Mouse (Mus musculus): ENCODE measurements around the gene Gm15155.
"Not testable (repeated sequence)": the region's sequence is repeated elsewhere in the genome, so short reads cannot be mapped to it uniquely, and the experiment has no call there.

Gene Gm15155

DNA sequence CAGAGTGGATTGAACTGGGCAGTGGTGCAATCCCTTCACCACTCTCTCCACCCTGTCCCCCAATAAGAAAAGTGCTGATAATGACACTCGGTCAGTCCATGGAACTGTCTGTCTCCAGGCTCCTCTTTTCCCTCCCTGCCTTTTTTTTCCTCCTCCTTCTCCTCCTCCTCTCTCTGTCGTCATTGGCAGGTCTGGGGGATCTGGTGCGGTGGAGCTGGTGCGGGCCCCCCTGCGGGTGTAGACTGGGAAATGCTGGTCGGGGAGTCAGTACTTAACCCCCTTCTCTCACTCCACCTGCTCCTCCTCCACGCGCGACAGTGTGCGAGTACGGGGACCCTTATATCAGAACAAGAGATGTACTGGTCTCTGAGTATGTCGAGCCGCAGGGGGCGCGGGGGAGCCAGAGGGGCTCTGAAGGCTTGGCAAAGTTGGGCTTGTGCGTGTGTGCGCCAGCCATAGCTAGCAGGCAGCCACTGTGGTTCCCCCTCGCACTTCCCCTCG lies at the start of gene Gm15155:
Gene Gm15155, plus strand, starts transcription at position 401 of the 501 bp plus-strand sequence.
- DNase-seq (ENCODE audit: low spot score in 2 of 2), result no peak

DNA sequence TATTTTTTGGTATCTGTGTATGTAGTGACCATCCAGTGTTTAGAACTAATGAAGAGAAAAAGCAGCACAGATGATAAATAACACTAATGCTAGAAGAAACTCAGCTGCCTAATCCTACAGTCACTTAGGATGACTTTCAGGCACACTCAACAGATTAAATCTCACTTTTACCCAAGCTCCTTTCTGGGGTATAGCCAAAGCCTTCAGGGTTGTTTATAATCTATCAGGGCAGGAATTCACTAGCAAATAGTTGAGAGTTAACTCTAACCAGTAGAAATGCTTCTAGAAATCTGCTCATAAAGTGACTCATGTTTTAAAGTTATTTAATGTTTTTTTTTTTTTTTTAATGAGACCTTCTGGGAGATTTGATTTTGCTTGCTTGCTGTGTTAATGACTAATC lies 44.8 kb upstream of the Gm15155 start:
- DNase-seq (ENCODE audit: low spot score in 2 of 2), result no peak

DNA sequence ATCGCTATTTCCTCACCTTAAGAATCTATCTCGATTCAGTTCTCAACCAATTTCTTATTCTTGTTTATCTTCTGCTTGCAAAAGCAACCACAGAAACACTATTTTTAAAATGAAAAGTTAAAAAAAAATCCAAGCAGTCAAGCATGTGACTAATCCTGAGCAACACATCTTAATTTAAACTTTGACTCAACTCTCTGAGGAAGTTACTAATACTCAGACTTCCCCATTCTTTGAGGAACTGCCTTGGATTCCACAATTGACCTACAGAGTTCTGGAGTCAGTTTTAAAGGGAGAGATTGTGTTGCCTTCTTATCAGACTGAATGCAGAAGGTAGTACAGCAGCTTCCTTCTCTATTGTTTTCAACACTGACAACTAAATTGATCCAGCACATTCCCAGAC lies 40.0 kb upstream of the Gm15155 start:
- DNase-seq (ENCODE audit: low spot score in 2 of 2), result peak in 1 of 2 experiments; percentile 11

DNA sequence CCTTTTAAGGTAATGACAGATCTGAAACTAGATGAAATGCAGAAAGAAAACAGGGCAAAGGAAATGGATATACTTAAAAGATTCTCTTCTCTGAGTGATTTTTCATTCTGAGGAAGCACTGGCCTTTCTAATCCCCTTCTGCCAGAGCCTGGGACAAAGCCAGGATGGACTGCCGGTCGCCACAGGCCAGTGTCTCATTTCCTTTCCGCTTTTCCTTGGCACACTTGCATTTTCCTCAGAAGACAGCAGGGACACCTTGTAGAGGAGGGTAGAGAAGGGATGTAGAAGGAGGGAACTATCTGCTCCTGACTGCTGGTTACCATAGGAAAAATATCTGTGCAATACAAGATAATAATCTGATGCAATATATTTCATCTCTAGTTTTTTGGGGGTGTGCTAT lies 33.1 kb upstream of the Gm15155 start:
- DNase-seq (ENCODE audit: low spot score in 2 of 2), result no peak

DNA sequence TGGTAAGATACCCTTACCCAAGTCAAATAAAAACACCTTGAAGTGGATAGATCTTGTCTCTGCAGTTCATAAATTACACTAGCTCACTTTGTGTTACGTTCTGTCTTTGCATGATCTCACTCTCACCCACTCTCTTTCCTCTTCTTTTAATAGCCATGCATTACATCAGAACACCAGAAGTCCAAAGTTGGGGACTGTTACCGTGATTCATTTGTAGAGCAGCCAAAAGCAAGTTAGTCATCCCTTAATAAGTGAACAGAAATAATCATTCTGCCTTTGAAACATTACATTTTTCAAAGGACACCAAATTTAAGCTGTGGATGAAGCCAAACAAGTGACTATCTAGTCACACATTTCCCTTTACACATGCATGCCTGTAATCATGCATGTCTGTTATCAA lies 32.1 kb upstream of the Gm15155 start:
- DNase-seq (ENCODE audit: low spot score in 2 of 2), result no peak

DNA sequence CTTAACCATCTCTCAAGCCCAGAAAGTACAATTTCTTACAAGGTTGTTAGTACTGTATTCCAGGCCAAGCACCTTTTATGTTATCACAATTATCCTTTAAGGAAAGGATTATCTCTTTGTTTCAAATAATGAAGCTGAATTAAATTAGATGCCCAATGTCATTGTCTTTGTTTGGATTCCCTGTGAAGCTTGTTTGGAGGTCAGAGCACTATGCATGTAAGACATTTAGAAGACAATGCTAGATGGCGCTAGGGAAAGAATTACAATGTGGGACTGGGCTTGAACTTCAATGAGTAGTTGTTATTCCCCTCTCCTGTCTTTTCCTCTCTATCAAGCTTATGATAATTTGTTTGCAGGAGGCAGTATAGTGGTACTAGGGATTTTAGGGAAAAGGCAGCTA lies 29.9 kb upstream of the Gm15155 start:
- no peak for DNase-seq (ENCODE audit: low spot score in 2 of 2)

DNA sequence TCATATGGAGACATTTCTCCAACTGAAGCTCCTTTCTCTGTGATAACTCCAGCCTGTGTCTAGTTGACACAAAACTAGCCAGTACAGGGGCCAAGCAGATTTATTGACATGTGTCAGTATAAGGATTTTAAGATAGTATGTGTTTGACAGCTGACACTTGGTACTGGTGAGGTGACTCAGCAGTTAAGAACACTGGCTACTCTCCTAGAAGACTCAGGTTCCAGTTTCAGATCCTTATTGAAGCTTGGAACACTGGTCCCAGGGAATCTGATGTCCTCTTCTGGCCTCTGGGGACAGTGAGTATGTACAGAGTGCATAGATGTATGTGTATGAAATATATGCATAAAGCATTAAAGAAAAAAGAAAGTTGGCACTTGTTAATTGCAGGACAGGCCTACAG lies 28.2 kb upstream of the Gm15155 start:
- no peak for DNase-seq (ENCODE audit: low spot score in 2 of 2)

DNA sequence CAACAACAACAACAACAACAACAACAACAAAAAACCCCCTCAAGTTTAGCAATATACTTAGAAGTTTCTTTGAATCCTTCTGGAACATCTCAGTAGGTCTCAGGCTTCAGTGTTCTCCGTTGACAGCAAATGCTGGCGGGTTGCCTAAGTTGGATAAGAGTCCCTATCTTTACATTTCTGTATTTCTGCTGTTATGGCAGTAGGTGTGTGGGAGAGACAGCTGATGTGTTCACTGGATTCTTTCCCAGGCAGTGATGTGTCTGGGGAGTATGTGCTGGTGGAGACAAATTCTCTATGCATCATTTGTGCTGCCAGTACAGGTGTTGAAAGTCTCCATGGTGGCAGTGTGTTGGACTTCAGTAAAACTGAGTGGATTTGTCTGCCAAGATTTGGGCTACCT lies 23.3 kb upstream of the Gm15155 start:
- no peak for DNase-seq (ENCODE audit: low spot score in 2 of 2)

DNA sequence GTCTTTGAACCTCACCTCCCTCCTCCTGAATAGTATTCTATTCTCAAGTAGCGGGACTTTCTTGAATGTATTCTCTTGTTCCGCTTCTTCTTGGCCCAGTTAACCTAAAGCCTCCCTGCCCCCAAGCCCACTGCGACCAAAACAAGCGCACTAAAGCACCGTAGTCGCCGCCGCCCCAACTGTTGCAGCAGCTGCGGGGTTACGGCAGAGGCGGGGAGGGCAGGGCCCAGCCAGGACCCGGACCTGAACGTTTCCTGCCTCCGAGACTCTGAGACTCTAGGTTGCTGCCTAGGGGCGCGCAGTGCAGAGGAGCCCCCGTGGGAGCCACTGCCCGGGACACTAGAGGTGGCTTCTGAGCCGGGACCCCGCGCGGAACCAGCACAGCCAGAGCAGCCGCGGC lies 2.0 kb upstream of the Gm15155 start:
- DNase-seq (ENCODE audit: low spot score in 2 of 2), result no peak

DNA sequence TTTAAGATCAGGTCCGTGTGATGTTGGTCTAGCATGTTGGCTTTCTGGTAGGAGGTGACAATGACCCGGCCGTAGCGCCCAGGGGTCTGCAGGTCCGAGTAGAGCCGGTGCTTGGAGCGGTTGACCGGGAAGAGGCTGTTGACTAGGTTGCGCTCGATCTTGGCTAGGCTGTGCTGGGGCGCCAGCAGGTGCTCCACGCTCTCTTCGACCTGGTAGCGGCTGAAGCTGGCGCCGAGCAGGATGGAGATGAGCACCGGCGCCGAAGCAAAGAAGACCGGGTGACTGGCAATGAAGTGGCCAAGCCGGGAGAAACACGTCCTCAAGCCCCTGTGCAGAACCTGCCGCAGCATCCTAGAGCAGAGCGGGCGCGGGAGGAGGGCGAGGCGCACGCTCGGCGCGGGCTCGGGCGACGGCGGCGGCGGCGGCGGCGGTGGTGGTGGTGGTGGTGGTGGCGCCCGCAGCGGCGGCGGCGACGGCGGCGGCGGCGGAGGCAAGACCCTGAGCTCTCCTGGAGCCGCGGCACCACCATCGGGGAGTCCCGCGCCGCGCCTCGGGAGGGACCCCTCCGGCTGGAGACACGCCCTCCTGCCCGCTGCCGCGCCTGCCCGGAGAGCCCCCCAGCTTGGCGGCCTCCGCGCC lies 1.5 kb upstream of the Gm15155 start:
- no peak for DNase-seq (ENCODE audit: low spot score in 2 of 2)

DNA sequence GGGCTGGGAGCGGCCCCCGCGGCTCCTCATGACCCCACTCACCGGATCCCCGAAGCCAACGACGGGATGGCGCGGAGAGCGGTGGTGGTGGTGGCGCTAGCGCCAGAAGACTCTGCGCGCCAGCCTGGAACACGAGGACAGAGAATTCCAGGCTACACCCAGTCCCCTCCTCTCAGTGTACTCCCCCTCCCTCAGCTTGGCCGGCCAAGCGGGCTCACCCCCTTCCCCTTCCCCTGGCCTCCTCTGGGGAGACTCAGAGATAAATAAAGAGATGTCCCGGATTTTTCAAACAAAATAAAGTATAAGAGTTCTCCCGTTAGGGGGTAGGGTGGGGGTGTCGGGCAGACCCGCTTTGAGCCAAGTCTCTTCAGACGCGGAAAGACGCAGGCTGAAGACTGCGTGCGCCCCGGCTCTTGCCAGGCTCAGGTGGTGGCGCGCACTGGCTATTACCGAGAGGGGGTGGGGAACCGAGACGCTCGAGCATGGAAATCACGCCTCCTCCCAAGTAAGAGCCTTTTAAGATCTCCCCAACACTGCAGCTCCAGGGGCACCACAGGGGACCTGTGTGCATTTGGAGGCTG lies 750 bp upstream of the Gm15155 start, which contains the start of gene Ptchd1:
Gene Ptchd1, minus strand, starts transcription at position 114 of the 581 bp plus-strand sequence.
- DNase-seq (ENCODE audit: low spot score in 2 of 2), result no peak

DNA sequence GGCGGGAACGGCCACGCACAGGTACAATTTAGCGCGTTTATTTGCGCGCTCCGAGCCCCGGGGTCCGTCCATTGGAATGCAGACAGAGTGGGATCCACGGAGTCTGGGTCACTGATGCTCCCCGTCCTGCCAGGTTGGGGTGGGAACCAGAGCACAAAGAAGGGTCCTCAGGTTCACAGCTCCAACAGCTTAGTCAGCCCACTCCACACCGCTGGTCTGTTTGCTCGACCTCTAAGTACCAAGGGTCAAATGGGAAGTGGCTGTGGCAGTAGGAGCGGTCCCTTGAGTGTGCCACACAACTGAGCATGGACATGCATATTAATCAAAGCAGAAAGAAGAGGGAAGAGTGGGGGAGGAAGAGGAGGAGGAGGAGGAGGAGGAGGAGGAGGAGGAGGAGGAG lies 354 bp downstream of the Gm15155 start:
- no peak for DNase-seq (ENCODE audit: low spot score in 2 of 2)

DNA sequence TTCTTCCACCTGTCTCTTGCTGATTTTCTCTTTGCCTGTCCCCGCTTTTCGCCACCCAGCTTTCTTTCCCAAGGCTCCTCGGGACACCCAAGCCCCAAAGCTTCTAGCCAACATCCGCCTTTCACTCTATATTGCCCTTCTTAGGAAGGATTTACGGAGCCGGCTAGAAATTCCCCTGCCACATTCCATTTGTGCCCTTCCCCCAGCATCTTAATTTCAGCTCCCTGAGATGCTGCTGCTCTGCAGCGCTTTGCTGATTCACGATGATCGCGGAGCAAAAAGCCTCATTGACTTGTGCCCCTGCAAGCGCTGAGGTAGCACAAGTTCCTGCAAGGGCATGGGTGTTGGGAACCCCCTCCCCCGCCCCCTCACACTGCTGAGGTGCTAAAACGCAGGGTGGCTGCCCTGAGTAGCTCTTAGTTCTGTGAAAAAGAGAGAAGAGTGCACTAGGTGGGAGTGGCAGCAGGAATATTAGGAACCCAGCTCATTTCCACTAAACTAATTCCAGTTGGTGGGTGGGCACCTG lies 1.2 kb downstream of the Gm15155 start:
- no peak for DNase-seq (ENCODE audit: low spot score in 2 of 2)

DNA sequence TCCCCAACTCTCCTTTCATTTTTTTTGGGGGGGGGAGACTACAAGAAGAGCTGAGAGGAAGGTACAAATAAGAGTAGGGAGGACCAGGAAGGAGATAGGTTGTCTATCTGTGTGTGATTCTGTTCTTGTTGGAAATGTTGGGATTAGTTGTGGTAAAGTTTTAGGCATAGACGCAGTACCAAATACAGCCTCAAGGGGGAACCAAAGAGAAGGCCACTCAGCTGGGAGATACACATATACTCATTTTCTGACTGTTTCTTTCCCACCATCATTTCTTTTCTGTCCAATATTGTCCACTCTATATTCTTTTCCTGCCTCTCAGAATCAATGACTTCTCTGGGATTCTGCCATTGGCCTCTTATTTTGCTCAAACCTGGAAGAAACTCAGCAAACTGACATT lies 19.4 kb downstream of the Gm15155 start:
- no peak for DNase-seq (ENCODE audit: low spot score in 2 of 2)

DNA sequence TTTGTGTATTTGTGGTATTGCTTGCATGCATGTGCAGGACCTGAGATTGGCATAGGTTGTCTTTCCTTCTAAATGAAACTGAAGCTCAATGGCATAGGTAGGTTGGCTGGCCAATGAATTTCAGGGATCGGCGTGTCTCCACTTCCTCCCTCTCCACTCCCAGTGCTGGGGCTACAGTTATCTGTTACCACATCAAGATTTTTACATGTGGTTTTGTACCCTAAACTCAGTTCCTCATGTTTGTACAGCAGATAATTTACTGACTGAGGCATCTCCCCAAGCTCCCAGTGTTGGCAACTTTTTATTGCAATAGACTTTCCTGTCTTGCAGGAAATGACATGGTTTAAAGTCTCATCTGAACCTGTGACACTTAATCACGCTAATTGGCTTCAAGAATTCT lies 21.4 kb downstream of the Gm15155 start:
- DNase-seq (ENCODE audit: low spot score in 2 of 2), result no peak

DNA sequence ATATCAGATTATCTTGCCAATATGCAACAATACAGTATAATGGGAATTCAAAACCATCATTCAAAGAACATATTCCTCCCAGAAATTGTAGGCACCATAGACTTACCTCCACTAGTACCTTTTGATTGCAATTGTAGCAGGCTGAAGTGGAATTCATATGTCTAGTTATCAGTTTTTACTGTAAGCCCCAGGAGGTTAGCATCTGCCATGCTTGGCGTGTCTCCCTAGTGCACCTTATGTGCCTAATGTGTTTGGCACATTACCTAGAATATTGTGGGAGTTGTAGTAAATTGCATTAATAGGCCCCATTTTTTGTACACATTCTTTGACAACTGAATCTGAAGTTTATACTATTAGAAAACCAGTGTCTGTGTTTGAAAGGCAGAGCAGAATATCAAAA lies 33.4 kb downstream of the Gm15155 start:
- no peak for DNase-seq (ENCODE audit: low spot score in 2 of 2)

DNA sequence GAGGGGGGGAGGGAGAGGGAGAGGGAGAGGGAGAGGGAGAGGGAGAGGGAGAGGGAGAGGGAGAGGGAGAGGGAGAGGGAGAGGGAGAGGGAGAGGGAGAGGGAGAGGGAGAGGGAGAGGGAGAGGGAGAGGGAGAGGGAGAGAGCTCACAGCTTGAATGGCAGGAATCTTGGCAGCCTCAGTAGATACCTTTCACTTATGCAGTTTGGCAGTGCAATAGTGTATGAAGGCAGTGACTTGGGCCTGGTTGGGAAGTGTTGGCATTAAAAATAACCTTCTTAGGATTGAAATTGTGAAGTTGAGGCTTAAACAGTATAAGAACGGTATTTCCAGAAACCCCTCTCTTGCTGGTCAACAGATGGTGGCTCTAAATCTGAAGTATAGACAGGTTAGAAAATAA lies 65.9 kb downstream of the Gm15155 start:
- not testable (repeated sequence) for DNase-seq (ENCODE audit: low spot score in 2 of 2)

DNA sequence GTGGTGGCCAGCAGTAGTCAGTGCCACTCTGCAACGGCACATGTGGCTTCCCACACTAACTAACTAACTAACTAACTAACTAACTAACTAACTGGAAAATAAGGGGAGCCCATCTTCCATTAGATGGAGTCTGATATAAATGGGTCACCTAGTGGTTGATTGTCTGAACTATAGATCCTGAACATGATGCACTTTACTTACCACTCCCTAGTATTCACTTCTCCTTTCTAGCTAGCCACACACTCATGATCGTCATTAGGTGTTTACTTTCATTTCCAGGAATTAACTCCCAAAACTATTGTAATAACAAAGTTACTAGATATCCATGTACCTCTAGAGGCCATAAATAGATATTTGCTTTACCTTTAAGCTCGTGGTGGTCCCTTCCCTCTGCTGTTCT lies 99.6 kb downstream of the Gm15155 start:
- DNase-seq (ENCODE audit: low spot score in 2 of 2), result no peak

DNA sequence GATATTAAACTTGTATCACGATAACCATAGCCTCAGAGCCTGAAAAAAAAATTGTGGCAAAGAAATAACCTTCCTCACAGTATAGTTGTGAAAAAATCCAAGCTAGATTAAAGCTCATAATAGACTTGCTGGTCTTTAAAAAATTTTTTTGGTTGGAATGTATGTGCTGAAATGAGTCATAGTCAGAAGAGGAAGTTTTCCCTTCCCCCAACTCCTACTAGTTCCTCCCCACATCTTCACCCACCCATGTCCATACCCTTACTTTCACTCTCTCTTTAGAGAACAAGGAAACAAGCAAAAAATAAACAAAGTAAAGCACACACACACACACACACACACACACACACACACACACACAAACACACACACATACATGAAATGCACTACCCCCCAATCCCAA lies 103.8 kb downstream of the Gm15155 start:
- DNase-seq (ENCODE audit: low spot score in 2 of 2), result no peak

DNA sequence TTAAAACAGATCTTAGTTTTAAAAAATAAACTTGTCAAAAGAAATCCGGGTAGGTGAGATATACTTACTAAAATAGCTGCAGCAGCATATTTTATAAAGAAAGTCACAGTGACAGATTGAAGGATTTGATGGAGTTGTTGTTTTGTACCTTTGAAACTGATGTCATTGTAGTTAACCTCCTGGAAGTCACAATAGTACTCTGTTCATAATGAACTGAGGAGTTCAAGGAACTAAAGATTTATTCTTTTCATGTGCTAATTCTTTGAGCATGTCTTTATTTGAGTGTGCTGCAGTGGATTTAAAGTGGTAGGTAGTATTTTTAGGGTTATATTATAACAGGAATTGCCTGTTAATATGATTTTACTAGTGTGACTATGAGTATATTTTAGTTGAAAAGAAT lies 263.6 kb downstream of the Gm15155 start:
- DNase-seq (ENCODE audit: low spot score in 2 of 2), result no peak

DNA sequence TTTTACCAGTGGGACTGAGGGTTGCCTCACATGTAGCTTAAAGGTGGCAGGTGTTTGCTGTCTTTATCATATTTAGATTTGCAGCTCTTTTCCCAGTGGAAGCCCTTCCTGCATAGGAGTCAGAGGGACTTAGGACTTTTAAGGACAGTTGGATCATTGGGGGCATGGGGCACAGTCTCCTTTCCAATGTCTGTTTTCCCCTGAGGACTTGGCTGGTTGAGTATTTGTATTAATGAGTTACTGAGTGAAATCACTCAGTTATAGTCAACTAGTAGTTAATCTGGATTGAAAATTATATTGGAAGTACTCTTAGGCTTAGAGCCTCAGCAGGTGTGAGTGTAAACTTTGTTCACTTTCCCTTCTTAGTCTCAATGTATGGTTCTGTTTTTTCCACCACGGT lies 275.5 kb downstream of the Gm15155 start:
- no peak for DNase-seq (ENCODE audit: low spot score in 2 of 2)

DNA sequence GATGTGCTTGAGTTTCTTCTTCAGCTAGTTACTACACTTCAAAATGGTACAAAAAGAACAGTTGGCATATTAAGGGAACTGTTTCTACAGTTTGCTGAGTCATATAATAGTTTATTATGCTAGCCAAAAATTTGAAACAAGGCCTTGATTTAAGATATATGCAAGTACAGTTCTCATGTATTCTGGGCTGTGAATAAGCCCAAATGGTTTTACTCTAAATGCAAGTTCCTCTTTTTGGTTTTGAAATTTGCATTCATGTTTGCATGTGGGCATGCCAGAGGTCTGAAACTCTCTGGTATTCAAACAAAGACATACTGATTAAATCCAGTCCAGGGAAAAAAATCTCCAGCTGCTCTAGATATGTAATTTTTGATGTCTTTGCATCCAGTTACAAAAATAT lies 277.2 kb downstream of the Gm15155 start:
- DNase-seq (ENCODE audit: low spot score in 2 of 2), result no peak

DNA sequence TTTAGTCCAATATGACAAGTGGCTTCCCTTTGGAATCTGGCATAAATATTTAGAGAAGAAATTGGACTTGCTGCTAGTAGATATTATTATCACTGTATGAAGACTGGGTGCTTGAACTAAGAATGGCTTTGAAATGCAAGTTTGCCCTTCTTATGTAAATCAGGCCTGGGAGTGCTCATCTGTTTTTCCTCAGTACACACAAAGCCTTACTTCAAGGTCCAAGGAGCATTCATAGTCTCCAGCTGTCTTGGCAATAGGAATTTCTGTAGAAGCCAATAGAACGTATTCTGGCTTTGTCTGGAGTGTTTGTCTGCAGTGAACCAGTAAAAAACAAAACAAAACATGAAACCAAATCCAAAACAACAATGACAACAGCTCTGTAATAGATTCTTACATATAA lies 278.6 kb downstream of the Gm15155 start:
- no peak for DNase-seq (ENCODE audit: low spot score in 2 of 2)

DNA sequence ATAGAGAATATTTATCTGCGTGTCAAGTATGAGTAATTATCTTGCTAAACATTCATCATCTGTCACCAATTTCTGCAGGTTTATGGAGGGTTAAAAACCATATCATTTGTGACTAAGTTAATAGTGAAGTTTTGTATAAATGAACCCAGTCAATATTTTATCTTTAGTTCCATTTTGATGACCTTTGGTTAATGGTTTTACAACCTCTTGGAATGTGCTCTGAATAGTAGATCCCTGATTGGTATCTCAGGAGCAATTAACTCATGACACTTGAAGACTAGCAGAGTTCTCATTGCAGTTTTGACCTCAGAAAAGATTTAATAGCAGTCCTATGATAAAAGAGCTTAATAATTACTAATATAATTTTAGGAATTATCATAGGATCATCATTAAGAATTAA lies 385.2 kb downstream of the Gm15155 start:
- no peak for DNase-seq (ENCODE audit: low spot score in 2 of 2)

Measured in heart, adult 9 months (tissue).